Comparison of ENCODE assay signal across 38 mouse cellular contexts in the genomic region with DNA sequence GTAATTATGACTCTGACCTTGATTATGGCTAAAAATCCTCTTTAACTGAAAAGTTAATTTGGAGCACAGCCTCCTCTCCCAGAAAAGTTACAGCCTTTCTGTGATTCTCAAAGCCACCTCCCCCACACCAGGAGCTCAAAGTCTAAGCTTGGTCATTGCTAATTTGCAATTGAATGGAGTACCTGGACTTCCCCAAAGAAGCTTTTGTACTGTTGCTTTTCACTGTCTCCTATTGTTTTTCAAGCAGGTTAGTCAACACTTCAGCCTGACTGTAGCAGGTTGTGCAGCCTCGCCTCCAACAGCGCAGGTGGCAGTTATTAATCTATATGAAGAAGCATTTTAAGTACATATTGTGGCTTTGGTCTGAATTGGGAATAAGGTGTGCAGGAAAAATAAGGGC. TPM values are rescaled to one million over a fixed set of nuclear protein-coding genes. Genes with fewer than 3 reads are reported as not detected.
"Had no signal": no experiment of that assay in that cellular context is flagged by ENCODE, and none has a peak within 500 bp of the region (broad histone marks: within the 10 kb centered on the region; RNA-seq: fewer than 3 reads in every experiment).

No protein-coding gene starts in this region.

RNA-seq across cellular contexts. Expression of gene Abo, which starts 20.8 kb away (rescaled TPM):
- total RNA-seq: heart, postnatal 10 days; heart, postnatal 14 days; heart, postnatal 25 days; heart, postnatal 36 days; heart, postnatal 4 days; hematopoietic stem cell, adult 5-6 weeks; hindbrain, postnatal 0 days; layer of hippocampus, adult 18-20 months; layer of hippocampus, adult 2 months; layer of hippocampus, adult 8-10 months; layer of hippocampus, postnatal 10 days; layer of hippocampus, postnatal 14 days; layer of hippocampus, postnatal 25 days; layer of hippocampus, postnatal 36 days; left cerebral cortex, adult 18-20 months; left cerebral cortex, adult 2 months; left cerebral cortex, adult 8-10 months; left cerebral cortex, postnatal 10 days had no signal
- polyA plus RNA-seq: heart, embryonic 13.5 days; heart, embryonic 14.5 days; heart, embryonic 15.5 days; heart, embryonic 16.5 days; heart, postnatal 0 days; hindbrain, embryonic 10.5 days; hindbrain, embryonic 11.5 days; hindbrain, embryonic 12.5 days; hindbrain, embryonic 13.5 days; hindbrain, embryonic 14.5 days; hindbrain, embryonic 16.5 days; hindbrain, postnatal 0 days; inflammation-experienced regulatory T-cells, adult 6 months; intestine, embryonic 14.5 days; intestine, embryonic 15.5 days; kidney, adult 2 months; kidney, embryonic 14.5 days; kidney, embryonic 15.5 days; kidney, embryonic 16.5 days; kidney, postnatal 0 days; large intestine, adult 2 months had no signal
